Mouse (Mus musculus): ENCODE data around the gene Il1r2. TPM values are rescaled to one million over a fixed set of nuclear protein-coding genes. Genes with fewer than 3 reads are reported as not detected.

Gene Il1r2
- total RNA-seq, 2 experiments from 2014 or later = 0.52 TPM; not detected in 1

GRCm38 (mm10) chr1:40128481-40128880 lies 54.6 kb downstream of the Il1r2 start:
- DNase-seq (ENCODE audit: extremely low spot score in 1 of 2, low spot score in 1 of 2) = no peak

DNA sequence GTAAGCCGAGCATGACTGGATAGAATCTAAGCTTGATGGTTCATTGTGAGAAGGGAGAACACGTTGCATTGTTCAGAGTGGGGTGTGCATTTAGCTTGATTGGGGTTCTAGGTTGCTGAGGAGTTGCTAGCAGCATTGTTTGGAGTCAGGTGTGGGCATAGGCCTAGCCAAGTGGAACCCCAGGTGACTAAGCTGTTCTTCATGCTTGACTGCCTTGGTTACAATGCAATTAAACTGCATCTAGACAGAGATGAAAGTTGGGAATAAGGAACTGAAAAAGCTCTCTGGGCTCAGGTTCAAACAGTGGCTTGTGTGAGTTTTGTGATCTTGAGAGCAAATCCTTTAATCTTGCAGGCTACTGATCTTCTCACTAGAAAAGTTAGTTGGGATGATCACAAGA lies 55.4 kb downstream of the Il1r2 start:
- DNase-seq (ENCODE audit: extremely low spot score in 1 of 2, low spot score in 1 of 2) = no peak

DNA sequence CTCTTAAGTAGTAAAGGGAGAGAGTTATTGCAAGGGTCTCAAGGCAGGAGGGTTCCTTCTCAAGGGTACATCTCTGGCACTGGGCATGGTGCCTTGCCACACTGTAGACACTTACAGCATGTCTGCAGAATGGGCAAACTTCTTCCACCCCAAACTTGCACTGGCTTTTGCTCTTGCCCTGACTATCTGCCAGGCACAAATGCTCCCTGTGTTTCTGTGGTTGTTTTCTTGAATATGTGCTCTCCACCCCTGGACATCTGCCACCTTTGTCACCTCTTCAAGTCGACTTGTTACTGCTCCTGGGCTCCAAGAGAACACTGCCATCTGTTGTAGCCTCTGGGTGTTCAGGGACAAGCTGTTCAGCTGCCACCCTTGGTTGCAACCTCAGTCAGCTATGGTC lies 57.8 kb downstream of the Il1r2 start:
- no peak for DNase-seq (ENCODE audit: extremely low spot score in 1 of 2, low spot score in 1 of 2)

- DNase-seq (ENCODE audit: extremely low spot score in 1 of 2, low spot score in 1 of 2) = no peak
Measured at GRCm38 (mm10) chr1:40132721-40133120, 58.8 kb downstream of the Il1r2 start.

GRCm38 (mm10) chr1:40133567-40133966 lies 59.7 kb downstream of the Il1r2 start:
- DNase-seq (ENCODE audit: extremely low spot score in 1 of 2, low spot score in 1 of 2) = no peak

DNA sequence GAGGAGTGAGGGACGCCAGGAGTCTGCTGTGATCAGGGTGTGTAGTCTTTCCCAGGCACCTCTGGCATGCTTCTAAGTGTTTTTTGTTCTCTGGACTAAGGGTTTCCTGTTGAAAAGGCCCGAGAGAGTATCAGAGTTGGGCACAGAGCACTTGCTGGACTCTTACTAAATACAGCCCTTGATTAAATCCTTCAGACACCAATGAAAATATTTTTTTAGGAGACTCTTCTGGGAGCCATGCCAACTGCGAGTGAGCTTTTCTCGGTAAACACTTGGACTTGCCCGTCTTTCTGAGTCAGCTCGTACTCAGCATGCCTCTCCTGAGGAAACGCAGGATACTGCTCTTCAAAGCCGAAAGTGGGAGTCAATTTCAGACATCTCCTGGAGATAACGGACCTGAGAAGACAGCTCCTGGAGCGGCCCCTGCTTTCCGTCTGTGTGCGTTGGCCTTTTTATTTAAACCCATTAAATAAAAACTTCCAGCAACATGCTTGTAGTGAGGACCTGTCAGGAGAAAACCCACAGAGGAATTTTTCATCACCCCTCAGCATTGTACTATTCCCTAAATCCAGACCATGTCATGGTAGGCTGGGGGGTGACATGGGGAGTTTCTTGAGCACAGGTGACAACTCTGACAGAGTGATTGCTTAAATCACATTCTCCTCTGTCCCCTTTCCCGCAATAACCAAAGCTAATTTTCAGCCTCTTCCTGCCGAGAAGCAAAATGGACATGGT lies 66.1 kb downstream of the Il1r2 start:
- DNase-seq (ENCODE audit: extremely low spot score in 1 of 2, low spot score in 1 of 2) = peak; percentile 21 to 48

- DNase-seq (ENCODE audit: extremely low spot score in 1 of 2, low spot score in 1 of 2) = no peak
Measured at GRCm38 (mm10) chr1:40156096-40156495, 82.2 kb downstream of the Il1r2 start.

GRCm38 (mm10) chr1:40163329-40163917 lies 89.5 kb downstream of the Il1r2 start:
- DNase-seq (ENCODE audit: extremely low spot score in 1 of 2, low spot score in 1 of 2) = no peak

GRCm38 (mm10) chr1:40164331-40164730 lies 90.5 kb downstream of the Il1r2 start:
- DNase-seq (ENCODE audit: extremely low spot score in 1 of 2, low spot score in 1 of 2) = no peak

DNA sequence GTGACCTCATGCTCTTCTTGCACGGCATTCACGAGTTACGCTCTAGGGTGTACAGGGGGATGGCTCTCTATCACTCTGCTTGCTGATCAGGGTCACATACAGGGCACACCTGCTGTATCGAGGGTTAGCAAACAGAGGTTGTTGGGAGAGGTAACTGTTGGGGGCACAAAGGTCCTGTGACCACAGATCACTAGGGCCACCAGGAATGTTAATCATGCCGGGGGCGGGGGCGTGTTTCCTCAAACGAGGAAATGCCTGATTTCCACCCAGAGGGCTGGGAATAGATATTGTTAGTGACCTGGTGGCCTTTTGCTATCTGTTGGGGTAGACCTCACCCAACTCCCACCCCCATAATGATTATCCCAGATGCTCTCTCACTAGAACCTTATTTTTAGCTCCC lies 93.7 kb downstream of the Il1r2 start:
- no peak for DNase-seq (ENCODE audit: extremely low spot score in 1 of 2, low spot score in 1 of 2)

- no peak for DNase-seq (ENCODE audit: extremely low spot score in 1 of 2, low spot score in 1 of 2)
Measured at GRCm38 (mm10) chr1:40171878-40172277, 98.0 kb downstream of the Il1r2 start.

DNA sequence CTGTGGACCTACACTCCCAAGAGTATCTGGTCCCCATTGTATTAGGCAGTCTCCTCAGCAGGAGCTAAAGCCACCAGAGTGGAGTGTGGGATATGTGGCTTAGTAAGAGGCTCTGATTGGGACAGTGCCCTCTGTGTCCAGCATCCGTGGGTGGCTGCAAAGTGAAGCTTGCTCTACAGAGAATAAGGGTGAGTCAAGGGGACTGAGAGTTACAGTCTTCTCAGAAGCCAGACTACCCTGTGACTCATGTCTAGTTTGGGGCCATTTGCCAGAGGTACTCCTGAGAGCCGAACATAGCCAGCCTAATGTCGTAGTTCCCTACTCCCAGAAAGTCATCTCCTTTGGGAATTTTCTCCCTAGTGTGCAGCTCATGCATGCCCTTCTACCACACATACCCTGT lies 100.3 kb downstream of the Il1r2 start:
- DNase-seq (ENCODE audit: extremely low spot score in 1 of 2, low spot score in 1 of 2) = no peak

Other genes starting within 250 kb of the Il1r2 start
- 100 to 1,000 TPM; 154 to 180 TPM for gene Map4k4, start 173.2 kb upstream of the Il1r2 start, total RNA-seq (2021)
- 1 to 10 TPM; 7.3 to 7.6 TPM for gene Il1r1, start 151.0 kb downstream of the Il1r2 start, total RNA-seq (2021)

Data from layer of hippocampus, postnatal 25 days (tissue).